Mouse (Mus musculus) embryonic facial prominence, embryonic 13.5 days (tissue): Measurements from ENCODE around the gene Taar7a. TPM values are rescaled to one million over a fixed set of nuclear protein-coding genes. Genes with fewer than 3 reads are reported as not detected.

Experiments
- ATAC-seq: fragments of 200-750 bp; cut with Nextera tagmentation; 2 replicates; pipeline ENCODE4 v1.8.0; 2017; ENCODE audit warnings: low read depth; ENCODE audit not compliant: insufficient number of reproducible peaks, insufficient read depth, low FRiP score, low TSS enrichment
- H3K27ac ChIP-seq: fragments of 300-500 bp; sonication (generic); 2 replicates; pipeline ENCODE4 v1.5.1; 2015; ENCODE audit warnings: moderate library complexity, mild to moderate bottlenecking, inconsistent platforms
- H3K27me3 ChIP-seq: fragments of 300-500 bp; sonication (generic); 2 replicates; pipeline ENCODE4 v1.6.1; 2015; ENCODE audit warnings: mild to moderate bottlenecking, inconsistent platforms
- H3K36me3 ChIP-seq: fragments of 300-500 bp; sonication (generic); 2 replicates; pipeline ENCODE4 v1.6.1; 2015; ENCODE audit warnings: mild to moderate bottlenecking, inconsistent platforms
- H3K4me1 ChIP-seq: fragments of 300-500 bp; sonication (generic); 2 replicates; pipeline ENCODE4 v1.6.1; 2015; ENCODE audit warnings: inconsistent platforms
- H3K4me2 ChIP-seq: fragments of 300-500 bp; sonication (generic); 2 replicates; pipeline ENCODE4 v1.6.1; 2015; ENCODE audit warnings: moderate library complexity, mild to moderate bottlenecking, inconsistent platforms
- H3K4me3 ChIP-seq: fragments of 300-500 bp; sonication (generic); 2 replicates; pipeline ENCODE4 v1.5.1; 2015; ENCODE audit warnings: mild to moderate bottlenecking, inconsistent platforms
- H3K9ac ChIP-seq: fragments of 300-500 bp; sonication (generic); 2 replicates; pipeline ENCODE4 v1.6.1; 2015; ENCODE audit warnings: mild to moderate bottlenecking, inconsistent platforms
- H3K9me3 ChIP-seq: fragments of 300-500 bp; sonication (generic); 2 replicates; pipeline ENCODE4 v1.6.1; 2016; ENCODE audit warnings: inconsistent platforms
- WGBS: fragments of 180-500 bp; shearing (Covaris S2); methylation state at CpG from one replicate; pipeline ENCODE4 v1.1.7; 2015; ENCODE audit warnings: mixed read lengths; 5-methylcytosine and 5-hydroxymethylcytosine counted together
- polyA plus RNA-seq: library from polyadenylated mRNA; unstranded; fragments of >200 nt; fragmentation: Nextera tagmentation; extraction: Ambion mirVana; gene quantifications from 2 replicates; pipeline ENCODE4 v1.2.1, GENCODE M21; 2015

Gene Taar7a
- polyA plus RNA-seq = not detected in 2 replicates

DNA sequence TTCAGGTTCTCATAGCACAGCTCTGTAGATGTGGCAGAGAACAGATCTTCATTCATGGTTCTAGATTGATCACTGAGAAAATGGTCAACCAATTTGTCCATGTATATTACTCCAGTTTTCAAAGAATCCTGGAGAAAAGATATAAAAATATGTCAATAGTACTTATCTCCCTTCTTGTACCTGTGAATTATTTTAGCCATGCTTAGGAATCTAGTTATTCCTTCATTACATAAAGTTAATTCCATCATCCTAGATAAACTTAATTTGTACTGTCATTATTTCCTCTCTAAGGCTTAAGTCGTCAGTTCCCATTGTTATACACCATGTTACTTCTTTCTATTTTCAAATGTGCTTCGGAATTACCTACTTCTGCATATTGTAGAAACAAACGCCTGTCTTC, at the start of gene Taar7a:
Gene Taar7a (minus strand): TSS at position 101 of the 400 bp plus-strand sequence.
- H3K36me3 ChIP-seq = no peaks in the 10 kb centered on the region
- H3K27me3 ChIP-seq = no peaks in the 10 kb centered on the region
- no peak within 1 kb of the TSS for H3K9ac ChIP-seq
- H3K27ac ChIP-seq = no peak within 1 kb of the TSS
- no peaks in the 10 kb centered on the region for H3K9me3 ChIP-seq
- H3K4me3 ChIP-seq = no peak within 1 kb of the TSS
- WGBS = 88% methylated on average over 3 of the region's 3 CpGs
- H3K4me2 ChIP-seq = no peak within 1 kb of the TSS
- no peak for ATAC-seq
- no peaks in the 10 kb centered on the region for H3K4me1 ChIP-seq

DNA sequence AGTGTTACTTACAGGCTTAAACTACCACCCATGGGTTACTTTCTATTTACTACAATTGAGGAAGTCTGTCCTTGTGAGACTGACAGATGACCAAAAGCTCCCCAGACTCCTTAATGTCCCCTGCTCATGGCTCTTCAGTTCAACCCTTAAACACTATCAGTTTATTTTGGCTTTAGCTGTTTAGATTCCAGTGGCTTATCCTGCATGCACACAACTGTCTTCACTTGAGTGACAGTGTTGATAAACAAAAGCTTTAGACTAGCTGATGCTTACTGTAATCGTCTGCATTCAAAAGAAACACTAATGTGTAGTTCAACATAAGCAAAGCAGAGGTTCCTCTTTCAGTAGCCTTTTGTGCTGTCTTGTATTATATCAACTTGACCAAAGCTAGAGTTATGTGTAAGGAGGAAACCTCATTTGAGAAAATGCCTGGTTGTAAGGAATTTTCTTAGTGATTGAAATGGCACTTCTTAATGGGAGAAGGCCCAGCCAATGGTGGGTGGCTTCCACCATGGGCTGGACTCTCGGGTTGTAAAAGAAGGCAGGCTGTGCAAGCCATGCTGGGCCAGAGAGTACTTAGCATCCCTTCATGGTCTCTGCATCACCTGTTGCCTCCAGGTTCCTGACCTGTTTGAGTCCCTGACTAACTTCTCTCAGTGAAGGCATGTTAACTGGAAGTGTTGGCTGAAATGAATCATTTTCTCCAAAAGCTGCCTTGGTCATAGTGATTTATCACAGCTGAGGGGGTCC, 47.0 kb upstream of the Taar7a start:
- Histone ChIP-seq H3K9ac (no peak overlapping the region), H3K4me1 (no peaks in the 10 kb centered on the region), H3K9me3 (no peaks in the 10 kb centered on the region), H3K4me3 (no peak overlapping the region), H3K36me3 (no peaks in the 10 kb centered on the region), H3K27ac (no peak overlapping the region), H3K27me3 (no peaks in the 10 kb centered on the region), H3K4me2 (no peak overlapping the region)
- ATAC-seq = no peak
- WGBS = 66% methylated on average over 2 of the region's 2 CpGs

DNA sequence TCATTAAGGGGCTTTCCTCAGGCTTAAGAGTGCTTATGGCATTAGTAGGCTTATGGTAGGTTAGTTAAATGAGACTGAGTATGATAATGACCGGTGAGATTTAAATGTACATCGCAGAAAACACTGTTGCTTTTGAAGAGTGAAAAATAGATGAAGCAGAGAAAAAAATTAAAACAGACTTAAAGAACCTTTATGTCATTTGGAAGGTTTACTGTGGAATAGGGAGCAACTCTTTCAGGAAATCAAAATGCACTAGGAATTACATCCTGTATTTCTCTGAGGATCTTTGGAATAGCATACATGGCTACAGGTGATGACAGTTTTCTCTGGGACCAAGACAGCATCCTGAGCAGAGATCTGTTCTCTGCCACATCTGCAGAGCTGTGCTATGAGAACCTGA, 44.0 kb upstream of the Taar7a start, which contains the start of gene Taar7e:
Gene Taar7e (plus strand): TSS at position 301 of the 400 bp plus-strand sequence.
- Histone ChIP-seq H3K4me3 (no peak within 1 kb of the TSS), H3K9ac (no peak within 1 kb of the TSS), H3K4me1 (no peaks in the 10 kb centered on the region), H3K27me3 (no peaks in the 10 kb centered on the region), H3K27ac (no peak within 1 kb of the TSS), H3K9me3 (no peaks in the 10 kb centered on the region), H3K4me2 (no peak within 1 kb of the TSS), H3K36me3 (no peaks in the 10 kb centered on the region)
- ATAC-seq = no peak
- 82% methylated on average over 2 of the region's 2 CpGs for WGBS

DNA sequence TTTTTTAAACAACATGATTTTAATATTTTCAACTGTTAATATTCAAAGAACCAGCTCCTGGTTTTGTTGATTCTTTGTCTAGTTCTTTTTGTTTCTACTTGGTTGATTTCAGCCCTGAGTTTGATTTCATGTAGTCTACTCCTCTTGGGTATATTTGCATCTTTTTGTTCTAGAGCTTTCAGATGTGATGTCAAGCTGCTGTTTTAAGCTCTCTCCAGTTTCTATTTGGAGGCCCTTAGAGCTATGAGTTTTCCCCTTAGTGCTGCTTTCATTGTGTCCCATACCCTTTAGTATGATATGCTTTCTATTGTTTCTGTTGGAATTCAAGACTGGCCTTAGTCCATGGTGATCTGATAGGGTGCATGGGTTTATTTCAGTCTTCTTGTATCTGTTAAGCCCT, 38.1 kb upstream of the Taar7a start:
- no peaks in the 10 kb centered on the region for H3K9me3 ChIP-seq
- no peaks in the 10 kb centered on the region for H3K4me1 ChIP-seq
- H3K9ac ChIP-seq = no peak overlapping the region
- no peak for ATAC-seq
- no peak overlapping the region for H3K4me2 ChIP-seq
- no peaks in the 10 kb centered on the region for H3K36me3 ChIP-seq
- H3K27ac ChIP-seq = no peak overlapping the region
- H3K4me3 ChIP-seq = no peak overlapping the region
- H3K27me3 ChIP-seq = no peaks in the 10 kb centered on the region

DNA sequence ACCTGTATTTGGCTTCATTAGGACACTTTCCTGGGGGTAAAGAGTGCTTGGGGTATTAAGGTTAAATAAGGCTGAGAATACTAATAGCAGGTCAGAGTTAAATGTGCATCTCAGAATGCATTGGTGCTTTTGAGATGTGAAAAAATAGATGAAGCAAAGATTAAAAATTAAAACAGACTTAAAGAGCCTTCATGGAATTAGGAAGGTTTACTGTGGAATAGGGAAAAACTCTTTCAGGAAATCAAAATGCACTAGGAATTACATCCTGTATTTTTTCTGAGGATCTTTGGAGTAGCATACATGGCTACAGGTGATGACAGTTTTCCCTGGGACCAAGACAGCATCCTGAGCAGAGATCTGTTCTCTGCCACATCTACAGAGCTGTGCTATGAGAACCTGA, 33.6 kb upstream of the Taar7a start, which contains the start of gene Taar7d:
Gene Taar7d (plus strand): TSS at position 301 of the 400 bp plus-strand sequence.
- Histone ChIP-seq H3K27ac (no peak within 1 kb of the TSS), H3K9ac (no peak within 1 kb of the TSS), H3K36me3 (no peaks in the 10 kb centered on the region), H3K27me3 (no peaks in the 10 kb centered on the region), H3K4me3 (no peak within 1 kb of the TSS), H3K4me2 (no peak within 1 kb of the TSS), H3K9me3 (no peaks in the 10 kb centered on the region), H3K4me1 (no peaks in the 10 kb centered on the region)
- ATAC-seq = no peak

DNA sequence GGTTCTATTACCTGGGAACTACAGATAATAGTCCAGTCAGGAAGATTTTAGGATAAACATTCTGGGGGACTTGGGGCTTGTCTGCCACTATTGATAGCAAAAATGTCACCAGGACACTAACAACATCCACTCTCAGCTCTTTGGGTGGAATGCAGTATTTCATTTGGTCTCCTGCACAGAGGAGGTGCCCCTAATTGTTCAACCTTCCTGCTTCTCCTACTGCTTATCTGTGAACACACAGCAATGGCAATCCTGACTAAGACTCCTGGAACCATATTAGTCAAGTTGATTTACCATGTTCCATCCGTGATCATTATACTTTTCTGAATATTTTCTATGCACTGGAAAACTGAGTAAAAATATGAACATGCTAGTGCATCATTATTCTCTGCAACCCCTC, 14.9 kb upstream of the Taar7a start:
- Histone ChIP-seq H3K36me3 (no peaks in the 10 kb centered on the region), H3K4me3 (no peak overlapping the region), H3K27ac (no peak overlapping the region), H3K4me1 (no peaks in the 10 kb centered on the region), H3K27me3 (no peaks in the 10 kb centered on the region), H3K9me3 (no peaks in the 10 kb centered on the region), H3K4me2 (no peak overlapping the region), H3K9ac (no peak overlapping the region)
- no peak for ATAC-seq
- 90% methylated on average over 1 of the region's 1 CpGs for WGBS

DNA sequence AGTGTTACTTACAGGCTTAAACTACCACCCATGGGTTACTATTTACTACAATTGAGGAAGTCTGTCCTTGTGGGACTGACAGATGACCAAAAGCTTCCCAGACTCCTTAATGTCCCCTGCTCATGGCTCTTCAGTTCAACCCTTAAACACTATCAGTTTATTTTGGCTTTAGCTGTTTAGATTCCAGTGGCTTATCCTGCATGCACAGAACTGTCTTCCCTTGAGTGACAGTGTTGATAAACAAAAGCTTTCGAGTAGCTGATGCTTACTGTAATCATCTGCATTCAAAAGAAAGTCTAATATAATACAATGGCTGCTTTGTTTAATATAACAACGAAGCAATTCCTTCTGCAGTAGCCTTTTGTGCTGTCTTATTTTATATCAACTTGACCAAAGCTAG, 13.8 kb upstream of the Taar7a start:
- H3K4me1 ChIP-seq = no peaks in the 10 kb centered on the region
- no peak for ATAC-seq
- no peak overlapping the region for H3K4me2 ChIP-seq
- no peak overlapping the region for H3K4me3 ChIP-seq
- no peaks in the 10 kb centered on the region for H3K36me3 ChIP-seq
- H3K27ac ChIP-seq = no peak overlapping the region
- H3K9me3 ChIP-seq = no peaks in the 10 kb centered on the region
- WGBS = 60% methylated on average over 2 of the region's 2 CpGs
- no peaks in the 10 kb centered on the region for H3K27me3 ChIP-seq
- H3K9ac ChIP-seq = no peak overlapping the region

DNA sequence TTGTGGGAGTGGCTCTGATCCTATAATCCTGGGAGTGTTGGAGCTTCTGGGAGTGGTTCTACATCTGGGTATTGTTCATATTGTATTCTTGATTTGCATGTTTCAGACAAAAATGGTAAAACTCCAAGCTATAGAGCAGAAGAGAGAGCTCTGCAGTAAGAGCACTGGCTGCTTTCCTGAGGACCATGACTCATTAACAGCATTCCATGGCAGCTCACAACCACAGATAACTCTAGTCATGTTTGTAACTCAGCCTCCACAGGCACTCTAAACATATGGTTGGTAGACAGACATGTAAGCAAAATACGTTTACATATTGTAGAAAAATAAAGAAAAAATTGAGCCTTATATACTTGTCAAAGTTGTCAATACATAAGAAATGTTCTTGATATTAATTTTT, 13.2 kb upstream of the Taar7a start:
- no peak overlapping the region for H3K4me3 ChIP-seq
- WGBS = 72% methylated on average over 1 of the region's 1 CpGs
- no peak overlapping the region for H3K9ac ChIP-seq
- no peak for ATAC-seq
- no peak overlapping the region for H3K4me2 ChIP-seq
- H3K9me3 ChIP-seq = no peaks in the 10 kb centered on the region
- no peaks in the 10 kb centered on the region for H3K4me1 ChIP-seq
- no peak overlapping the region for H3K27ac ChIP-seq
- H3K36me3 ChIP-seq = no peaks in the 10 kb centered on the region
- H3K27me3 ChIP-seq = no peaks in the 10 kb centered on the region

DNA sequence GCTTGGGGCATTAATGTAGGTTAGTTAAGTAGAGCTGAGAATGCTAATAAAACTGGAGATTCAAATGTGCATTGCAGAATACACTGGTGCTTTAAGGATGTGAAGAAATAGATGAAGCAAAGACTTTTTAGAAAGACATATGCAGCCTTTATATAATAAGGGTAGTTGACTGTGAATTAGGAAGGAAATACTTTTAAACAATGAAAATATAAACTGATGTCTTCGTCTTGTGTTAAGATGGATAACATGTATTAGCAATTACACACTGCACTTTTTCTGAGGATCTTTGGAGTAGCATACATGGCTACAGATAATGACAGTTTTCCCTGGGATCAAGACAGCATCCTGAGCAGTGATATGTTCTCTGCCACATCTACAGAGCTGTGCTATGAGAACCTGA, 6.4 kb upstream of the Taar7a start, which contains the start of gene Taar7b:
Gene Taar7b (plus strand): TSS at position 301 of the 400 bp plus-strand sequence.
- H3K4me3 ChIP-seq = no peak within 1 kb of the TSS
- H3K27me3 ChIP-seq = no peaks in the 10 kb centered on the region
- H3K9ac ChIP-seq = no peak within 1 kb of the TSS
- no peak within 1 kb of the TSS for H3K4me2 ChIP-seq
- no peak within 1 kb of the TSS for H3K27ac ChIP-seq
- no peaks in the 10 kb centered on the region for H3K36me3 ChIP-seq
- no peaks in the 10 kb centered on the region for H3K4me1 ChIP-seq
- ATAC-seq = no peak
- WGBS = 80% methylated on average over 1 of the region's 1 CpGs
- no peaks in the 10 kb centered on the region for H3K9me3 ChIP-seq

DNA sequence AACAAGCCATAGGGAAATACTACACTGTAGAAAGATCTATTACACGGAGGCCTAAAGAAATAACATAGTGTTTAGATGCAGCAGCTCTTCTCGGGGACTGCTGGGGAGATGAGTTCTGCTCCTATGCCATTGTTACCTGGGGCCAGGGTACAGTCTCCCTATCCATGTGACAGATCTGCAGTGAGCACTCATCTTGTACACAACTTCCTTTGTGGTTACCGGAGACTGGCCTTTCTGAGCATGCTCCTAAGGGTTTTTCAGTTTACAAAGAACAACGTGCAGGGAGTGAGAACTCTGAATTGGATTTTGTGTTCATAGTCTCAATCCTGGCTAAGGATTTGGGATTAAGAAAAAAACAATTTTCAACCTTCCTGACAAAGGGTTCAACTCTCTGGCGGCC, 6.9 kb downstream of the Taar7a start:
- Histone ChIP-seq H3K27me3 (no peaks in the 10 kb centered on the region), H3K9me3 (no peaks in the 10 kb centered on the region), H3K9ac (no peak overlapping the region), H3K27ac (no peak overlapping the region), H3K36me3 (no peaks in the 10 kb centered on the region), H3K4me2 (no peak overlapping the region), H3K4me3 (no peak overlapping the region), H3K4me1 (no peaks in the 10 kb centered on the region)
- 77% methylated on average over 5 of the region's 5 CpGs for WGBS
- ATAC-seq = no peak

DNA sequence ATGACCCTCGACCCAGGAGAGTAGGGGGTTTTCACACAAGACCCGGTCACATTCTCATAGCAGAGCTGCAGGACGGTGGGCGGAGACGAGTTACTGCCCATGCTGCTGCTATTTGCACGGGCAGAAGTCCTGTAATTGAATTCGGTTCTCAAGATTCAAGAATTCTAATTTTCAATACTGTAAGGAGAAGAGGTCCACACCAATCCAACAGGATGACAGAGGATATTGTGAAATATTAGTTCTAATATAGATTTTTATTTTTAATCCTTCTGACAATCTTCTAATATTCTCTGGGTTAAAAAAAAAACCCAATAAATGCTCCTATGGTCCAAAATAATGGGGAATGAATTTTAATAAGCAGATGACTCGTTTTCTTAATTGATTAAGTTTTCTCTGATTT, 7.7 kb downstream of the Taar7a start, which contains the start of gene Taar6:
Gene Taar6 (minus strand): TSS at position 101 of the 400 bp plus-strand sequence.
- H3K9ac ChIP-seq = no peak within 1 kb of the TSS
- H3K36me3 ChIP-seq = no peaks in the 10 kb centered on the region
- H3K27ac ChIP-seq = no peak within 1 kb of the TSS
- no peak for ATAC-seq
- 72% methylated on average over 8 of the region's 8 CpGs for WGBS
- H3K27me3 ChIP-seq = no peaks in the 10 kb centered on the region
- no peaks in the 10 kb centered on the region for H3K4me1 ChIP-seq
- H3K4me2 ChIP-seq = no peak within 1 kb of the TSS
- no peaks in the 10 kb centered on the region for H3K9me3 ChIP-seq
- no peak within 1 kb of the TSS for H3K4me3 ChIP-seq

DNA sequence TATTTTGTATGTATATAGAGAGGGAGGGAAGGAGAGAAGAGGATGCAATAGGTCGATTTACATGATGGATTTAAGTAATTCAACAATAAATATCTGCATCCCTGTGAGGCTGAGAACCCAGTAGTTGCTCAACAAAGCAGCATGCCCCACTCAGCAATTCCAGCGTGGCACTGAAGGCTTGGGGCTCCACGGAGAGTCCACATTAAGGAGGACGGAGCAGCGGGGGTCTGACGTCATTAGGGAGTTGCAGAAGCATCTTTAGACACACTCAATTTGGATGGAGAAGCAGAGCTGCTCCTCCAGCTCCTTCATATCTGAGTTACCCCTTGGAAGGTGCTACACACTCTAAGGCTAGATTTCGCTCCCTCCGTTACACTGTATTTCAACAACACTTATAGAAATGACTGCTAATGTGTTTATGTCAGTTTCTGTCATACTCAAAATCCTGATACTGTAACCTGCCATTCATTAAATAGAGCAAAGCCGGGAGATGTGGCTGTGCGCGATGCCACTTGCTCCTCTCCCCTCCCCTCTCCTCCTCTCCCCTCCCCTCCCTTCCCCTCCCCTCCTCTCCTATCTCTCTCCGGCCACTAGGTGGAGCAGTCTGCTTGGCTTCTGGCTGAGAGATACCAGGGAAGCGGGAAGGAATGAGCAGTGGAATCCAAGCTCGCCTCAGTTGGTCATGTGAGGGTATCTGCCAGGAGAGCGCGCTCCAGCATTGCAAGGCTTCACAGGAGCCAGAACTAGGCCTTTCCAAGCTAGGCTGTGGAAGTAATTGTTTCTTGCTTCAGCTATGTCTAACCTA, 14.2 kb downstream of the Taar7a start:
- 39% methylated on average over 16 of the region's 16 CpGs for WGBS

More for the DNA sequence above, 14.2 kb downstream of the Taar7a start:
- H3K9me3 ChIP-seq = no peaks in the 10 kb centered on the region
- H3K27ac ChIP-seq = no peak overlapping the region
- no peaks in the 10 kb centered on the region for H3K27me3 ChIP-seq
- H3K4me2 ChIP-seq = no peak overlapping the region
- no peaks in the 10 kb centered on the region for H3K4me1 ChIP-seq
- no peak overlapping the region for H3K4me3 ChIP-seq
- H3K9ac ChIP-seq = no peak overlapping the region
- ATAC-seq = no peak
- H3K36me3 ChIP-seq = no peaks in the 10 kb centered on the region
